Mouse (Mus musculus) granulocyte monocyte progenitor cell, adult 5-6 weeks (primary cell): Measurements from ENCODE around the gene Btbd35f23. TPM values are rescaled to one million over a fixed set of nuclear protein-coding genes. Genes with fewer than 3 reads are reported as not detected.
"Not testable (repeated sequence)": the region's sequence is repeated elsewhere in the genome, so short reads cannot be mapped to it uniquely, and the experiment has no call there.

Experiments used
- ATAC-seq: replicated peaks from 2 replicates; pipeline ENCODE4 v1.8.0; 2016; ENCODE audit warnings: mild to moderate bottlenecking, moderate TSS enrichment, inconsistent platforms; ENCODE audit not compliant: poor library complexity, severe bottlenecking
- total RNA-seq, 2 experiments: library from RNA; stranded (forward) in 1 of 2; stranded (reverse) in 1 of 2; fragments of 200-712, 200-1000 nt in 1 of 2; fragments of >200 nt in 1 of 2; fragmentation: Nextera tagmentation in 1 of 2; gene quantifications; 2 replicates each; pipeline ENCODE4 v1.2.3; 2014 to 2017

The Btbd35f23 gene
- total RNA-seq (2014; fragmentation: Nextera tagmentation) (not detected in 2 replicates), total RNA-seq (2017) (not detected in 2 replicates)

- not testable (repeated sequence) for ATAC-seq
Measured at GRCm38 (mm10) chrX:3076575-3076974, at the start of gene Btbd35f23. Gene Btbd35f23 (plus strand): TSS chrX:3076875.

Other genes with a start within 250 kb of the Btbd35f23 start
- not detected in 2 replicates for gene Btbd35f24, start 119.0 kb downstream of the Btbd35f23 start, total RNA-seq (2014; fragmentation: Nextera tagmentation)
- gene Btbd35f24, start 119.0 kb downstream of the Btbd35f23 start, total RNA-seq (2017): not detected in 2 replicates